Mouse (Mus musculus): Measurements from ENCODE around the gene Cdk5rap3. TPM values are rescaled to one million over a fixed set of nuclear protein-coding genes. Genes with fewer than 3 reads are reported as not detected.

Cdk5rap3 gene
- polyA plus RNA-seq, 1 experiment from 2014 or later = 70.1 TPM

GRCm38 (mm10) chr11:96885901-96886340 lies 30.4 kb downstream of the Cdk5rap3 start:
- Histone ChIP-seq H3K4me3 (ENCODE audit: low read length) (no peak overlapping the region), H3K27ac (ENCODE audit: low read length) (no peak overlapping the region; the same call in 1 of the 2 replicates), H3K36me3 (ENCODE audit: control insufficient read depth, insufficient read depth, low read length) (no peaks in the 10 kb centered on the region), H3K9ac (ENCODE audit: low read depth, low read length) (no peak overlapping the region), H3K27me3 (replicated peaks; ENCODE audit: control insufficient read depth, insufficient read depth, low read length) (no peaks in the 10 kb centered on the region), H3K4me2 (ENCODE audit: low read depth, low read length) (no peak overlapping the region), H3K9me3 (ENCODE audit: control insufficient read depth, low read length) (no peaks in the 10 kb centered on the region), H3K4me1 (ENCODE audit: control insufficient read depth, insufficient read depth, low read length) (no peaks in the 10 kb centered on the region; the same call in 1 of the 2 replicates)
- 52% methylated on average over 5 of the region's 5 CpGs for WGBS
- no peak for ATAC-seq

- 84% methylated on average over 9 of the region's 9 CpGs for WGBS
- Histone ChIP-seq H3K9me3 (ENCODE audit: control insufficient read depth, low read length) (no peaks in the 10 kb centered on the region), H3K27ac (ENCODE audit: low read length) (no peak overlapping the region), H3K27me3 (replicated peaks; ENCODE audit: control insufficient read depth, insufficient read depth, low read length) (peaks cover 12% of the 10 kb centered on the region), H3K36me3 (ENCODE audit: control insufficient read depth, insufficient read depth, low read length) (no peaks in the 10 kb centered on the region), H3K9ac (ENCODE audit: low read depth, low read length) (no peak overlapping the region), H3K4me3 (ENCODE audit: low read length) (no peak overlapping the region), H3K4me1 (ENCODE audit: control insufficient read depth, insufficient read depth, low read length) (peaks cover 10% of the 10 kb centered on the region), H3K4me2 (ENCODE audit: low read depth, low read length) (no peak overlapping the region)
- no peak for ATAC-seq
Measured at GRCm38 (mm10) chr11:96880296-96880695, 36.0 kb downstream of the Cdk5rap3 start.

- Histone ChIP-seq H3K9me3 (ENCODE audit: control insufficient read depth, low read length) (no peaks in the 10 kb centered on the region), H3K36me3 (ENCODE audit: control insufficient read depth, insufficient read depth, low read length) (no peaks in the 10 kb centered on the region), H3K4me2 (ENCODE audit: low read depth, low read length) (no peak overlapping the region), H3K27me3 (replicated peaks; ENCODE audit: control insufficient read depth, insufficient read depth, low read length) (peaks cover 12% of the 10 kb centered on the region), H3K4me3 (ENCODE audit: low read length) (no peak overlapping the region), H3K9ac (ENCODE audit: low read depth, low read length) (no peak overlapping the region), H3K27ac (ENCODE audit: low read length) (no peak overlapping the region), H3K4me1 (ENCODE audit: control insufficient read depth, insufficient read depth, low read length) (peaks cover 11% of the 10 kb centered on the region)
- no peak for ATAC-seq
- WGBS = 42% methylated on average over 7 of the region's 7 CpGs
Measured at GRCm38 (mm10) chr11:96879359-96879758, 36.9 kb downstream of the Cdk5rap3 start.

GRCm38 (mm10) chr11:96878715-96879114 lies 37.6 kb downstream of the Cdk5rap3 start:
- H3K4me1 ChIP-seq (ENCODE audit: control insufficient read depth, insufficient read depth, low read length) = peaks cover 12% of the 10 kb centered on the region
- no peak overlapping the region for H3K4me3 ChIP-seq (ENCODE audit: low read length)
- 58% methylated on average over 3 of the region's 3 CpGs for WGBS
- H3K27ac ChIP-seq (ENCODE audit: low read length) = no peak overlapping the region
- no peaks in the 10 kb centered on the region for H3K9me3 ChIP-seq (ENCODE audit: control insufficient read depth, low read length)
- no peak overlapping the region for H3K9ac ChIP-seq (ENCODE audit: low read depth, low read length)
- no peak for ATAC-seq
- no peaks in the 10 kb centered on the region for H3K36me3 ChIP-seq (ENCODE audit: control insufficient read depth, insufficient read depth, low read length)
- H3K4me2 ChIP-seq (ENCODE audit: low read depth, low read length) = no peak overlapping the region
- peaks cover 12% of the 10 kb centered on the region for H3K27me3 ChIP-seq (replicated peaks; ENCODE audit: control insufficient read depth, insufficient read depth, low read length)

GRCm38 (mm10) chr11:96877071-96877470 lies 39.2 kb downstream of the Cdk5rap3 start:
- H3K27ac ChIP-seq (ENCODE audit: low read length) = peak overlapping the region; percentile 61
- ATAC-seq = no peak
- peaks cover 25% of the 10 kb centered on the region for H3K4me1 ChIP-seq (ENCODE audit: control insufficient read depth, insufficient read depth, low read length)
- H3K9me3 ChIP-seq (ENCODE audit: control insufficient read depth, low read length) = no peaks in the 10 kb centered on the region
- peaks cover 12% of the 10 kb centered on the region for H3K27me3 ChIP-seq (replicated peaks; ENCODE audit: control insufficient read depth, insufficient read depth, low read length)
- H3K4me3 ChIP-seq (ENCODE audit: low read length) = no peak overlapping the region
- no peaks in the 10 kb centered on the region for H3K36me3 ChIP-seq (ENCODE audit: control insufficient read depth, insufficient read depth, low read length)
- H3K9ac ChIP-seq (ENCODE audit: low read depth, low read length) = no peak overlapping the region
- no peak overlapping the region for H3K4me2 ChIP-seq (ENCODE audit: low read depth, low read length)
- 45% methylated on average over 4 of the region's 4 CpGs for WGBS

GRCm38 (mm10) chr11:96876300-96877040 lies 39.8 kb downstream of the Cdk5rap3 start:
- WGBS = 18% methylated on average over 13 of the region's 13 CpGs
- H3K27ac ChIP-seq (ENCODE audit: low read length) = peak overlapping the region; percentile 61
- peak overlapping the region; percentile 45 for H3K4me3 ChIP-seq (ENCODE audit: low read length)

GRCm38 (mm10) chr11:96875745-96876144 lies 40.6 kb downstream of the Cdk5rap3 start:
- H3K9ac ChIP-seq (ENCODE audit: low read depth, low read length) = 0 out of 2 replicates have a peak overlapping the region, but pooled peaks have one; percentile 29
- H3K27me3 ChIP-seq (replicated peaks; ENCODE audit: control insufficient read depth, insufficient read depth, low read length) = peaks cover 12% of the 10 kb centered on the region
- H3K4me2 ChIP-seq (ENCODE audit: low read depth, low read length) = peak overlapping the region; percentile 71
- H3K9me3 ChIP-seq (ENCODE audit: control insufficient read depth, low read length) = no peaks in the 10 kb centered on the region
- peak; percentile 83 for ATAC-seq
- no peak overlapping the region for H3K27ac ChIP-seq (ENCODE audit: low read length)
- H3K4me3 ChIP-seq (ENCODE audit: low read length) = peak overlapping the region; percentile 45
- under 1% methylated on average over 35 of the region's 35 CpGs for WGBS
- H3K36me3 ChIP-seq (ENCODE audit: control insufficient read depth, insufficient read depth, low read length) = no peaks in the 10 kb centered on the region
- peaks cover 25% of the 10 kb centered on the region for H3K4me1 ChIP-seq (ENCODE audit: control insufficient read depth, insufficient read depth, low read length)

More at GRCm38 (mm10) chr11:96876300-96877040, 39.8 kb downstream of the Cdk5rap3 start:
- Histone ChIP-seq H3K27me3 (replicated peaks; ENCODE audit: control insufficient read depth, insufficient read depth, low read length) (peaks cover 12% of the 10 kb centered on the region), H3K36me3 (ENCODE audit: control insufficient read depth, insufficient read depth, low read length) (no peaks in the 10 kb centered on the region), H3K4me1 (ENCODE audit: control insufficient read depth, insufficient read depth, low read length) (peaks cover 25% of the 10 kb centered on the region), H3K4me2 (ENCODE audit: low read depth, low read length) (peak overlapping the region; percentile 71), H3K9ac (ENCODE audit: low read depth, low read length) (peak overlapping the region; percentile 21; the same call in 1 of the 2 replicates), H3K9me3 (ENCODE audit: control insufficient read depth, low read length) (no peaks in the 10 kb centered on the region)
- peak; percentile 32; the same call in 1 of the 2 replicates for ATAC-seq

GRCm38 (mm10) chr11:96875270-96875669 lies 41.0 kb downstream of the Cdk5rap3 start:
- peak; percentile 10; the same call in 1 of the 2 replicates for ATAC-seq
- no peaks in the 10 kb centered on the region for H3K9me3 ChIP-seq (ENCODE audit: control insufficient read depth, low read length)
- no peak overlapping the region for H3K27ac ChIP-seq (ENCODE audit: low read length)
- no peak overlapping the region for H3K9ac ChIP-seq (ENCODE audit: low read depth, low read length)
- peaks cover 12% of the 10 kb centered on the region for H3K27me3 ChIP-seq (replicated peaks; ENCODE audit: control insufficient read depth, insufficient read depth, low read length)
- WGBS = 31% methylated on average over 4 of the region's 4 CpGs
- peak overlapping the region; percentile 45 for H3K4me3 ChIP-seq (ENCODE audit: low read length)
- H3K4me1 ChIP-seq (ENCODE audit: control insufficient read depth, insufficient read depth, low read length) = peaks cover 25% of the 10 kb centered on the region
- peak overlapping the region; percentile 71 for H3K4me2 ChIP-seq (ENCODE audit: low read depth, low read length)
- H3K36me3 ChIP-seq (ENCODE audit: control insufficient read depth, insufficient read depth, low read length) = no peaks in the 10 kb centered on the region

- H3K36me3 ChIP-seq (ENCODE audit: control insufficient read depth, insufficient read depth, low read length) = no peaks in the 10 kb centered on the region
- 0 out of 2 replicates have a peak overlapping the region, but pooled peaks have one; percentile 33 for H3K9ac ChIP-seq (ENCODE audit: low read depth, low read length)
- no peaks in the 10 kb centered on the region for H3K9me3 ChIP-seq (ENCODE audit: control insufficient read depth, low read length)
- H3K4me2 ChIP-seq (ENCODE audit: low read depth, low read length) = no peak overlapping the region
- WGBS = 50% methylated on average over 11 of the region's 11 CpGs
- ATAC-seq = no peak
- H3K27me3 ChIP-seq (replicated peaks; ENCODE audit: control insufficient read depth, insufficient read depth, low read length) = peaks cover 12% of the 10 kb centered on the region
- no peak overlapping the region for H3K4me3 ChIP-seq (ENCODE audit: low read length)
- H3K27ac ChIP-seq (ENCODE audit: low read length) = no peak overlapping the region; the same call in 1 of the 2 replicates
- peaks cover 25% of the 10 kb centered on the region for H3K4me1 ChIP-seq (ENCODE audit: control insufficient read depth, insufficient read depth, low read length)
Measured at GRCm38 (mm10) chr11:96873601-96874140, 42.6 kb downstream of the Cdk5rap3 start.
